Mouse (Mus musculus) liver, adult 2 months (tissue): ENCODE results near the gene Per1.

Experiments used
- CTCF ChIP-seq: fragments of 200-500 bp; IDR thresholded peaks from 2 replicates; pipeline ENCODE4 v1.5.1; 2011; ENCODE audit warnings: low read depth, low read length, control low read depth
- POLR2A ChIP-seq: fragments of 200-500 bp; IDR thresholded peaks from 2 replicates; pipeline ENCODE4 v1.6.1; 2011; ENCODE audit warnings: low read length, control low read depth; ENCODE audit not compliant: insufficient read depth; ENCODE audit errors: extremely low read depth

GRCm38 (mm10) chr11:69121001-69121740 is 26.2 kb downstream of the Per1 start:
- TF ChIP-seq CTCF (no peak), POLR2A (no peak)
